Mouse (Mus musculus) heart, embryonic 10.5 days (tissue): ENCODE data around the gene Ccdc184. TPM values are rescaled to one million over a fixed set of nuclear protein-coding genes. Genes with fewer than 3 reads are reported as not detected.

Experiments
- DNase-seq: peaks from one replicate; pipeline ENCODE4 v3.0.0-alpha.2; 2017; ENCODE audit warnings: low spot score
- H3K27ac ChIP-seq: fragments of 300-500 bp; sonication (generic); 2 replicates; pipeline ENCODE4 v1.5.1; 2016; ENCODE audit warnings: mild to moderate bottlenecking
- H3K27me3 ChIP-seq: fragments of 300-500 bp; sonication (generic); 2 replicates; pipeline ENCODE4 v1.6.1; 2016; ENCODE audit warnings: mild to moderate bottlenecking; ENCODE audit not compliant: poor library complexity, insufficient read depth, severe bottlenecking
- H3K36me3 ChIP-seq: fragments of 300-500 bp; sonication (generic); 2 replicates; pipeline ENCODE4 v1.6.1; 2016; ENCODE audit warnings: mild to moderate bottlenecking, moderate library complexity
- H3K4me1 ChIP-seq: fragments of 300-500 bp; sonication (generic); 2 replicates; pipeline ENCODE4 v1.6.1; 2016; ENCODE audit warnings: mild to moderate bottlenecking
- H3K4me3 ChIP-seq: fragments of 300-500 bp; sonication (generic); 2 replicates; pipeline ENCODE4 v1.5.1; 2016; ENCODE audit warnings: mild to moderate bottlenecking, moderate library complexity
- H3K9me3 ChIP-seq: fragments of 300-500 bp; sonication (generic); 2 replicates; pipeline ENCODE4 v1.6.1; 2016; ENCODE audit warnings: mild to moderate bottlenecking, moderate library complexity
- WGBS: fragments of 180-500 bp; shearing (Covaris S2); methylation state at CpG from one replicate; pipeline ENCODE4 v1.1.7; 2016; 5-methylcytosine and 5-hydroxymethylcytosine counted together
- polyA plus RNA-seq: library from polyadenylated mRNA; unstranded; fragments of >200 nt; fragmentation: Nextera tagmentation; extraction: Ambion mirVana; gene quantifications from 2 replicates; pipeline ENCODE4 v1.2.1, GENCODE M21; 2016

The Ccdc184 gene
- polyA plus RNA-seq, 1 experiment from 2014 or later, result 0.58 TPM

- no peak overlapping the region for H3K27ac ChIP-seq
- no peaks in the 10 kb centered on the region for H3K9me3 ChIP-seq
- no peaks in the 10 kb centered on the region for H3K27me3 ChIP-seq
- H3K36me3 ChIP-seq, result peaks cover 48% of the 10 kb centered on the region
- no peak for DNase-seq
- no peak overlapping the region for H3K4me3 ChIP-seq
- H3K4me1 ChIP-seq, result peaks cover 16% of the 10 kb centered on the region
- WGBS, result 86% methylated on average over 10 of the region's 10 CpGs
Observed at GRCm38 (mm10) chr15:98142515-98142914, 24.4 kb upstream of the Ccdc184 start.

GRCm38 (mm10) chr15:98144861-98145507 lies 22.0 kb upstream of the Ccdc184 start:
- Histone ChIP-seq H3K4me3 (peak overlapping the region; percentile 100), H3K36me3 (peaks cover 25% of the 10 kb centered on the region), H3K27ac (peak overlapping the region; percentile 95), H3K27me3 (no peaks in the 10 kb centered on the region), H3K4me1 (peaks cover 25% of the 10 kb centered on the region), H3K9me3 (no peaks in the 10 kb centered on the region)
- DNase-seq, result no peak
- WGBS, result under 1% methylated on average over 36 of the region's 36 CpGs

GRCm38 (mm10) chr15:98145559-98146181 lies 21.3 kb upstream of the Ccdc184 start:
- Histone ChIP-seq H3K27me3 (no peaks in the 10 kb centered on the region), H3K4me1 (peaks cover 25% of the 10 kb centered on the region), H3K9me3 (no peaks in the 10 kb centered on the region), H3K27ac (peak overlapping the region; percentile 95), H3K36me3 (peaks cover 18% of the 10 kb centered on the region), H3K4me3 (peak overlapping the region; percentile 100)
- WGBS, result under 1% methylated on average over 38 of the region's 38 CpGs
- peak; percentile 96 for DNase-seq

- no peak overlapping the region for H3K4me3 ChIP-seq
- no peaks in the 10 kb centered on the region for H3K27me3 ChIP-seq
- DNase-seq, result no peak
- H3K4me1 ChIP-seq, result peaks cover 25% of the 10 kb centered on the region
- WGBS, result 71% methylated on average over 3 of the region's 3 CpGs
- no peaks in the 10 kb centered on the region for H3K36me3 ChIP-seq
- H3K9me3 ChIP-seq, result no peaks in the 10 kb centered on the region
- peak overlapping the region; percentile 86 for H3K27ac ChIP-seq
Observed at GRCm38 (mm10) chr15:98148356-98148755, 18.6 kb upstream of the Ccdc184 start.

GRCm38 (mm10) chr15:98149166-98149602 lies 17.8 kb upstream of the Ccdc184 start:
- H3K4me1 ChIP-seq, result peaks cover 24% of the 10 kb centered on the region
- DNase-seq, result peak; percentile 80
- no peaks in the 10 kb centered on the region for H3K36me3 ChIP-seq
- H3K27ac ChIP-seq, result peak overlapping the region; percentile 86
- 39% methylated on average over 10 of the region's 10 CpGs for WGBS
- H3K9me3 ChIP-seq, result no peaks in the 10 kb centered on the region
- H3K4me3 ChIP-seq, result no peak overlapping the region
- H3K27me3 ChIP-seq, result no peaks in the 10 kb centered on the region

GRCm38 (mm10) chr15:98152916-98153315 lies 14.0 kb upstream of the Ccdc184 start:
- no peak for DNase-seq
- H3K27me3 ChIP-seq, result no peaks in the 10 kb centered on the region
- no peaks in the 10 kb centered on the region for H3K36me3 ChIP-seq
- WGBS, result 85% methylated on average over 7 of the region's 7 CpGs
- peaks cover 8% of the 10 kb centered on the region for H3K4me1 ChIP-seq
- no peak overlapping the region for H3K4me3 ChIP-seq
- H3K9me3 ChIP-seq, result no peaks in the 10 kb centered on the region
- H3K27ac ChIP-seq, result no peak overlapping the region

- H3K4me3 ChIP-seq, result no peak overlapping the region
- no peaks in the 10 kb centered on the region for H3K36me3 ChIP-seq
- 39% methylated on average over 3 of the region's 3 CpGs for WGBS
Observed at GRCm38 (mm10) chr15:98153625-98154024, 13.3 kb upstream of the Ccdc184 start.

GRCm38 (mm10) chr15:98154146-98154545 lies 12.8 kb upstream of the Ccdc184 start:
- H3K9me3 ChIP-seq, result no peaks in the 10 kb centered on the region
- no peaks in the 10 kb centered on the region; the same call in 1 of the 2 replicates for H3K4me1 ChIP-seq
- no peak for DNase-seq
- H3K4me3 ChIP-seq, result no peak overlapping the region
- no peaks in the 10 kb centered on the region for H3K36me3 ChIP-seq
- no peak overlapping the region for H3K27ac ChIP-seq
- H3K27me3 ChIP-seq, result no peaks in the 10 kb centered on the region
- WGBS, result 56% methylated on average over 4 of the region's 4 CpGs

More at GRCm38 (mm10) chr15:98153625-98154024, 13.3 kb upstream of the Ccdc184 start:
- Histone ChIP-seq H3K27ac (peak overlapping the region; percentile 62), H3K4me1 (peaks cover 2% of the 10 kb centered on the region; the same call in 1 of the 2 replicates), H3K9me3 (no peaks in the 10 kb centered on the region), H3K27me3 (no peaks in the 10 kb centered on the region)
- DNase-seq, result no peak

GRCm38 (mm10) chr15:98154631-98155030 lies 12.3 kb upstream of the Ccdc184 start:
- no peaks in the 10 kb centered on the region for H3K9me3 ChIP-seq
- no peaks in the 10 kb centered on the region for H3K27me3 ChIP-seq
- no peak for DNase-seq
- no peak overlapping the region for H3K4me3 ChIP-seq
- 74% methylated on average over 3 of the region's 3 CpGs for WGBS
- no peaks in the 10 kb centered on the region; the same call in 1 of the 2 replicates for H3K4me1 ChIP-seq
- no peak overlapping the region for H3K27ac ChIP-seq
- H3K36me3 ChIP-seq, result no peaks in the 10 kb centered on the region

- Histone ChIP-seq H3K4me1 (no peaks in the 10 kb centered on the region; the same call in 1 of the 2 replicates), H3K27ac (no peak overlapping the region), H3K36me3 (no peaks in the 10 kb centered on the region), H3K4me3 (no peak overlapping the region), H3K27me3 (no peaks in the 10 kb centered on the region), H3K9me3 (no peaks in the 10 kb centered on the region)
- DNase-seq, result no peak
- 88% methylated on average over 5 of the region's 5 CpGs for WGBS
Observed at GRCm38 (mm10) chr15:98155272-98155671, 11.7 kb upstream of the Ccdc184 start.

- H3K27ac ChIP-seq, result no peak overlapping the region
- H3K4me3 ChIP-seq, result no peak overlapping the region
- H3K4me1 ChIP-seq, result peaks cover 4% of the 10 kb centered on the region
- DNase-seq, result no peak
- H3K9me3 ChIP-seq, result no peaks in the 10 kb centered on the region
- no peaks in the 10 kb centered on the region for H3K36me3 ChIP-seq
- WGBS, result 48% methylated on average over 4 of the region's 4 CpGs
- no peaks in the 10 kb centered on the region for H3K27me3 ChIP-seq
Observed at GRCm38 (mm10) chr15:98155944-98156343, 11.0 kb upstream of the Ccdc184 start.

- H3K36me3 ChIP-seq, result no peaks in the 10 kb centered on the region
- no peak for DNase-seq
Observed at GRCm38 (mm10) chr15:98157253-98157652, 9.7 kb upstream of the Ccdc184 start.

GRCm38 (mm10) chr15:98161026-98161805 lies 5.7 kb upstream of the Ccdc184 start:
- Histone ChIP-seq H3K27ac (no peak overlapping the region), H3K4me1 (peaks cover 11% of the 10 kb centered on the region; the same call in 1 of the 2 replicates), H3K9me3 (no peaks in the 10 kb centered on the region), H3K27me3 (peaks cover 12% of the 10 kb centered on the region), H3K36me3 (no peaks in the 10 kb centered on the region), H3K4me3 (no peak overlapping the region)
- DNase-seq, result no peak
- WGBS, result 67% methylated on average over 19 of the region's 19 CpGs

More at GRCm38 (mm10) chr15:98157253-98157652, 9.7 kb upstream of the Ccdc184 start:
- 61% methylated on average over 1 of the region's 1 CpGs for WGBS
- H3K27me3 ChIP-seq, result no peaks in the 10 kb centered on the region
- no peak overlapping the region for H3K27ac ChIP-seq
- H3K9me3 ChIP-seq, result no peaks in the 10 kb centered on the region
- H3K4me1 ChIP-seq, result peaks cover 7% of the 10 kb centered on the region
- no peak overlapping the region for H3K4me3 ChIP-seq
